Mouse (Mus musculus) neural tube, embryonic 12.5 days (tissue): ENCODE data around the gene Masp2. TPM values are rescaled to one million over a fixed set of nuclear protein-coding genes. Genes with fewer than 3 reads are reported as not detected.
A peak's percentile ranks its signal among the peaks of the same experiment; 100 is the strongest.

Experiments
- ATAC-seq: fragments of 200-750 bp; cut with Nextera tagmentation; 2 replicates; pipeline ENCODE4 v1.8.0; 2017; ENCODE audit warnings: low read depth, mild to moderate bottlenecking, moderate TSS enrichment, moderate library complexity; ENCODE audit not compliant: low FRiP score
- H3K27ac ChIP-seq: fragments of 300-500 bp; sonication (generic); 2 replicates; pipeline ENCODE4 v1.5.1; 2016
- H3K27me3 ChIP-seq: fragments of 300-500 bp; sonication (generic); replicated peaks from 2 replicates; pipeline ENCODE4 v1.6.1; 2016; ENCODE audit warnings: mild to moderate bottlenecking
- H3K36me3 ChIP-seq: fragments of 300-500 bp; sonication (generic); 2 replicates; pipeline ENCODE4 v1.6.1; 2016; ENCODE audit warnings: mild to moderate bottlenecking
- H3K4me1 ChIP-seq: fragments of 300-500 bp; sonication (generic); 2 replicates; pipeline ENCODE4 v1.6.1; 2016
- H3K4me2 ChIP-seq: fragments of 300-500 bp; sonication (generic); replicated peaks from 2 replicates; pipeline ENCODE4 v1.6.1; 2016; ENCODE audit warnings: mild to moderate bottlenecking
- H3K4me3 ChIP-seq: fragments of 300-500 bp; sonication (generic); 2 replicates; pipeline ENCODE4 v1.5.1; 2016
- H3K9ac ChIP-seq: fragments of 300-500 bp; sonication (generic); 2 replicates; pipeline ENCODE4 v1.6.1; 2016; ENCODE audit warnings: mild to moderate bottlenecking
- H3K9me3 ChIP-seq: fragments of 300-500 bp; sonication (generic); 2 replicates; pipeline ENCODE4 v1.6.1; 2016; ENCODE audit warnings: mild to moderate bottlenecking
- WGBS: fragments of 180-500 bp; shearing (Covaris S2); methylation state at CpG from one replicate; pipeline ENCODE4 v1.1.7; 2016; 5-methylcytosine and 5-hydroxymethylcytosine counted together
- polyA plus RNA-seq: library from polyadenylated mRNA; unstranded; fragments of >200 nt; fragmentation: Nextera tagmentation; extraction: Ambion mirVana; gene quantifications from 2 replicates; pipeline ENCODE4 v1.2.1, GENCODE M21; 2016

Masp2 gene
- polyA plus RNA-seq, 1 experiment from 2014 or later, result 0.27 TPM

GRCm38 (mm10) chr4:148625756-148626622 is 23.6 kb downstream of the Masp2 start:
- no peaks in the 10 kb centered on the region for H3K9me3 ChIP-seq
- WGBS, result 1% methylated on average over 56 of the region's 57 CpGs
- H3K9ac ChIP-seq, result peak overlapping the region; percentile 100
- H3K27me3 ChIP-seq, result no peaks in the 10 kb centered on the region
- peak overlapping the region; percentile 91 for H3K27ac ChIP-seq
- H3K4me1 ChIP-seq, result peaks cover 12% of the 10 kb centered on the region
- peak; percentile 75 for ATAC-seq
- H3K4me3 ChIP-seq, result peak overlapping the region; percentile 99
- H3K4me2 ChIP-seq, result peak overlapping the region; percentile 82
- H3K36me3 ChIP-seq, result peaks cover 40% of the 10 kb centered on the region

GRCm38 (mm10) chr4:148626623-148627185 is 24.4 kb downstream of the Masp2 start, which contains the start of gene Tardbp:
Tardbp (minus strand) TSS chr4:148627019.
- H3K9ac ChIP-seq, result peak within 1 kb of the TSS; percentile 100
- H3K27me3 ChIP-seq, result no peaks in the 10 kb centered on the region
- peak within 1 kb of the TSS; percentile 99 for H3K4me3 ChIP-seq
- peak; percentile 94 for ATAC-seq
- H3K9me3 ChIP-seq, result no peaks in the 10 kb centered on the region
- peaks cover 12% of the 10 kb centered on the region for H3K4me1 ChIP-seq
- under 1% methylated on average over 51 of the region's 51 CpGs for WGBS
- H3K36me3 ChIP-seq, result peaks cover 33% of the 10 kb centered on the region
- peak within 1 kb of the TSS; percentile 82 for H3K4me2 ChIP-seq
- H3K27ac ChIP-seq, result peak within 1 kb of the TSS; percentile 91

- WGBS, result 61% methylated on average over 3 of the region's 3 CpGs
- no peak overlapping the region for H3K27ac ChIP-seq
- no peak overlapping the region for H3K4me3 ChIP-seq
- no peak overlapping the region for H3K9ac ChIP-seq
- peaks cover 28% of the 10 kb centered on the region for H3K36me3 ChIP-seq
- peak overlapping the region; percentile 82 for H3K4me2 ChIP-seq
- H3K9me3 ChIP-seq, result no peaks in the 10 kb centered on the region
- peaks cover 12% of the 10 kb centered on the region for H3K4me1 ChIP-seq
- peak; percentile 23 for ATAC-seq
- no peaks in the 10 kb centered on the region for H3K27me3 ChIP-seq
Observed at GRCm38 (mm10) chr4:148627246-148627645, 24.9 kb downstream of the Masp2 start.

DNA sequence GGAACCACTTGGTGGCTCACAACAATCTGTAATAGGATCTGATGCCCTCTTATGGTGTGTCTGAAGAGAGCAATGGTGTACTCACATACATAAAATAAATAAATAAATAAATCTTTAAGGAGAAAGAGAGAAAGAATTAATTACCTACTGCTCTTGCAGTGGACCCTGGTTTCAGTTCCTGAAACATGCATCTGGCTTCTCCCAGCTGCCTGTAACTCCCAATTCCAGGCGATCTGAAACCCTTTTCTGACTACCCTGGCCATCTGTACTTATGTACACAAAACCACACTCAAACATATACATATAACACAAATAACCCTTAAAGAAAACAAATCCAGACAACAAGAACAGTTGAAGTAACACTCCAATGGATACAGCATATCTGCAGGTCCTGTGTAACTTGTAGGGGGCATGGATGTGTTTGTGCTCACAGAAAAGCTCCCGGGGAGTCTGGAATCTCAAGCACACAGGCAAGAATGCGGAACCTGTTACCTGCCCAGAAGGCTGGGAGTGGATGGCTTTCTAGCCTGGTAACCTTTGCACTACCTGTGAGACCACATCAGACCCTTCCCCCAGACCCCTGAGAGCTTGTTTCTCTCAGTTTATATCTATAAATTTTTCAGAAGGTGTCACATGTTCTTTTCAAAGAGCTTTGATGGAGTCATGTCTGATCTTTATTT is 29.8 kb downstream of the Masp2 start:
- Histone ChIP-seq H3K4me1 (no peaks in the 10 kb centered on the region), H3K36me3 (no peaks in the 10 kb centered on the region), H3K4me3 (no peak overlapping the region), H3K27me3 (no peaks in the 10 kb centered on the region), H3K9me3 (no peaks in the 10 kb centered on the region), H3K27ac (no peak overlapping the region), H3K9ac (no peak overlapping the region), H3K4me2 (no peak overlapping the region)
- no peak for ATAC-seq
- WGBS, result 86% methylated on average over 3 of the region's 3 CpGs

DNA sequence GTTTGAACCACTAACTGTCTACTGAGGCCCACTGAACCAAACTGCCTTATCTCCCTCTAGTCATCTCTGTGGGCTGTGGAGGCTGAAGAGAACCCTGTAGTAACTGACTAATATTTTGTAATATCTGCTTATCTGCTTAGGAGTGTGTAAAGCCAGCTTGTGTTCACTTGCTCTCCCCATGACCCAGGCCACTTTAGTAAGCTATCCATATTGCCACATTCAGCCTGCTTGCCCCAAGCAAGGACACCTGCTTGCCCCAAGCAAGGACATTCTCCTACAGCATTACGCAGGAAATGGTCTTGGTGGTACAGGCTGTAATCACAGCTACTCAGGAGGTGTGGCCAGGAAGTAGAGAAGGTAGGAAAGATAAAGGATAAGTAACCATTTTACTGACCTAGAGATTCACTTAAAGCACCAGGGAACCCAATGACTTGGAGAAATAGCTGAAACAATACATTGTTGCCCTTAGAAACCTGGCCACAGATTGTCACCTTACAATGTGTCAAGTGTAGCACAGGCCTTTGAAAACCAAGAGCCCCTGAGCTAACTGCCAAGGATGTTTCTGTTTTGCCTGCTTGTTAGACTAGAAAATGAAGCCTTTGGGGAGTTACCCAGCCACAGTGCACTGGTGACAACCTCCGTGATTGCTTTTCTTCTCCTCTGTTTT is 31.2 kb downstream of the Masp2 start:
- H3K4me3 ChIP-seq, result no peak overlapping the region
- H3K9me3 ChIP-seq, result no peaks in the 10 kb centered on the region
- no peak overlapping the region for H3K4me2 ChIP-seq
- WGBS, result 72% methylated on average over 2 of the region's 2 CpGs
- no peak for ATAC-seq
- no peaks in the 10 kb centered on the region for H3K27me3 ChIP-seq
- no peaks in the 10 kb centered on the region for H3K4me1 ChIP-seq
- H3K36me3 ChIP-seq, result no peaks in the 10 kb centered on the region
- H3K9ac ChIP-seq, result no peak overlapping the region
- H3K27ac ChIP-seq, result no peak overlapping the region

GRCm38 (mm10) chr4:148635309-148635708 is 33.0 kb downstream of the Masp2 start:
- Histone ChIP-seq H3K4me1 (no peaks in the 10 kb centered on the region), H3K4me3 (no peak overlapping the region), H3K9me3 (no peaks in the 10 kb centered on the region), H3K4me2 (no peak overlapping the region), H3K36me3 (no peaks in the 10 kb centered on the region), H3K27ac (no peak overlapping the region), H3K9ac (no peak overlapping the region), H3K27me3 (no peaks in the 10 kb centered on the region)
- WGBS, result 81% methylated on average over 2 of the region's 2 CpGs
- ATAC-seq, result no peak

DNA sequence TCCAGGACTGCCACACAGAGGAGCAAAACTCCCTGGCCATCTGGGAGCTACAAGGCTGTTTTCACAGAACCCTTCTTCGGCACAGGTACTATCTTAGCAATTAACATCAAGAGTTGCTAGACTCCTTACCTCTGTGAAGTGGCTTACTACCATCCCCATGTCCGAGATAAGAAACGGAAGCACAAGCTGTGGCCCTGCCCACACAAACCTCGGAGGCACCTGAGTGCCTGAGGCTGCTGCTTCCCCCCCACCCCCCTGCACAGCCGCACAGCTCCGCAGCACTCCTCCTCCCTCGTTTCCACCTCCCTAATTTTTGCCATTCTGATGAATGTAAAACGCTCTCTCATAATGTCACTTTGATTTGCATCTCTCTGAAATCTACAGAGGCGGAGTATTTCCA is 35.9 kb downstream of the Masp2 start:
- Histone ChIP-seq H3K9me3 (no peaks in the 10 kb centered on the region), H3K27me3 (no peaks in the 10 kb centered on the region; the same call in none of the 2 replicates), H3K4me1 (no peaks in the 10 kb centered on the region), H3K4me3 (no peak overlapping the region), H3K36me3 (no peaks in the 10 kb centered on the region), H3K9ac (no peak overlapping the region), H3K27ac (no peak overlapping the region), H3K4me2 (no peak overlapping the region)
- no peak for ATAC-seq
- WGBS, result 62% methylated on average over 9 of the region's 9 CpGs

DNA sequence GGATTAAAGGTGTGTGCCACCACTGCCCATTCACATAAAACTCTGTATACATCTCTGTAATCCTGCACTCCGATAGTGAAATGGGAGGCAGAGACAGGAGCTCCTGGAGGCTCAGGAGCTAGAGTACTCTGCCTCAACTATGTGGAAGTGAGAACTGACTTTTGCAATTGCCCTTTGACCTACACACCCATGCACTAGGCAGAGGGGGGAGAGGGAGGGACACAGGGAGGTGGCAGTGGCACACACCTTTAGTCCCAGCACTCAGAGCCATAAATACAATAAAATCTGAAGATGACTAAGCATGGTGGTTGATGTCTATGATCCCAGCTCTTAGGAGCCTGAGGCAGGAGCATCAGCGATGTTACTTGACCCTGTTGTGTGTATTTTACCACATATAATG is 37.1 kb downstream of the Masp2 start:
- H3K27ac ChIP-seq, result no peak overlapping the region
- H3K4me2 ChIP-seq, result no peak overlapping the region
- ATAC-seq, result no peak

DNA sequence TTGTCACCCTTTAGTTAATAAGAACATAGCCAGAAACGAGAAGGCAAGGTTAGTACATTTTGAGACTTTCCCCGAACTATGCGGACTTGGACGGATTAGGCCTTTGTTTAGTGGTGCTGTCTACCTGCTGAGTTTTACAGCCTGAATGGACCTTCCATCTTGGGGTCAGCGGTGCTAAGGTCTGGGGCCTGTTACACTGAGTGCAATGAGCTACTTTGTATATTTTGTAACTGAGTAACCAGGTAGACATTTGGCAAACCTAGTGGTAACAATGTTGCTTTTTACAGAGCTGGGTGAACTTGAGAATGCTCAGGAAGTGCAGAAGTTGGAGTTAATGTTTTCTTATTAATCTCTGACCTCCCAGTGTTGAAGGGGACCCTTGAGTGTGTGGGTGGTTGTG is 38.8 kb downstream of the Masp2 start:
- WGBS, result 76% methylated on average over 5 of the region's 5 CpGs
- H3K4me1 ChIP-seq, result no peaks in the 10 kb centered on the region

More for the DNA sequence above, 37.1 kb downstream of the Masp2 start:
- H3K27me3 ChIP-seq, result no peaks in the 10 kb centered on the region; the same call in none of the 2 replicates
- H3K9me3 ChIP-seq, result no peaks in the 10 kb centered on the region
- no peaks in the 10 kb centered on the region for H3K36me3 ChIP-seq
- no peak overlapping the region for H3K9ac ChIP-seq
- H3K4me1 ChIP-seq, result no peaks in the 10 kb centered on the region
- 86% methylated on average over 2 of the region's 2 CpGs for WGBS
- no peak overlapping the region for H3K4me3 ChIP-seq

GRCm38 (mm10) chr4:148643291-148644156 is 41.2 kb downstream of the Masp2 start, which contains the start of gene Gm572:
Gm572 (plus strand) TSS chr4:148643317.
- no peaks in the 10 kb centered on the region for H3K9me3 ChIP-seq

More for the DNA sequence above, 38.8 kb downstream of the Masp2 start:
- Histone ChIP-seq H3K27ac (no peak overlapping the region), H3K9ac (no peak overlapping the region), H3K36me3 (no peaks in the 10 kb centered on the region), H3K4me2 (no peak overlapping the region), H3K9me3 (no peaks in the 10 kb centered on the region), H3K27me3 (no peaks in the 10 kb centered on the region; the same call in none of the 2 replicates), H3K4me3 (no peak overlapping the region)
- ATAC-seq, result no peak

GRCm38 (mm10) chr4:148644157-148644511 is 41.8 kb downstream of the Masp2 start:
- H3K27me3 ChIP-seq, result no peaks in the 10 kb centered on the region; the same call in none of the 2 replicates
- no peaks in the 10 kb centered on the region for H3K4me1 ChIP-seq
- H3K4me2 ChIP-seq, result peak overlapping the region; percentile 13; the same call in 1 of the 2 replicates
- H3K4me3 ChIP-seq, result no peak overlapping the region
- no peak overlapping the region for H3K27ac ChIP-seq
- no peaks in the 10 kb centered on the region for H3K9me3 ChIP-seq
- H3K36me3 ChIP-seq, result no peaks in the 10 kb centered on the region
- WGBS, result 9% methylated on average over 9 of the region's 9 CpGs
- H3K9ac ChIP-seq, result no peak overlapping the region
- ATAC-seq, result no peak

More at GRCm38 (mm10) chr4:148643291-148644156, 41.2 kb downstream of the Masp2 start, which contains the start of gene Gm572:
- no peak within 1 kb of the TSS for H3K27ac ChIP-seq
- no peak for ATAC-seq
- H3K4me2 ChIP-seq, result peak within 1 kb of the TSS; percentile 13; the same call in 1 of the 2 replicates
- WGBS, result 72% methylated on average over 15 of the region's 15 CpGs
- no peaks in the 10 kb centered on the region for H3K4me1 ChIP-seq
- no peak within 1 kb of the TSS for H3K4me3 ChIP-seq
- no peak within 1 kb of the TSS for H3K9ac ChIP-seq
- no peaks in the 10 kb centered on the region for H3K36me3 ChIP-seq
- H3K27me3 ChIP-seq, result no peaks in the 10 kb centered on the region; the same call in none of the 2 replicates
